Mouse (Mus musculus) CH12.LX (cell line): ENCODE results near the gene Frem2.

Source experiments
- CTCF ChIP-seq, 2 experiments: IDR thresholded peaks in 1 of 2; conservative IDR thresholded peaks in 1 of 2; 2 replicates each; pipeline ENCODE4 v1.5.1; 2011 to 2012; ENCODE audit warnings: low read depth in 2 of 2, low read length in 2 of 2, improper control_type of control experiment in 1 of 2, inconsistent platforms in 1 of 2, mild to moderate bottlenecking in 1 of 2, moderate library complexity in 1 of 2
- EP300 ChIP-seq: IDR thresholded peaks from 2 replicates; pipeline ENCODE4 v1.6.1; 2011; ENCODE audit warnings: low read length, improper control_type of control experiment
- GABPA ChIP-seq: IDR thresholded peaks from 2 replicates; pipeline ENCODE4 v1.6.1; 2012; ENCODE audit warnings: low read depth, low read length, improper control_type of control experiment, inconsistent platforms; ENCODE audit not compliant: insufficient replicate concordance
- MAFK ChIP-seq: IDR thresholded peaks from 2 replicates; pipeline ENCODE4 v1.6.1; 2011; ENCODE audit warnings: low read length, improper control_type of control experiment; ENCODE audit not compliant: insufficient replicate concordance
- POLR2A ChIP-seq: IDR thresholded peaks from 2 replicates; pipeline ENCODE4 v1.6.1; 2011; ENCODE audit warnings: low read depth, mild to moderate bottlenecking, improper control_type of control experiment, low read length
- SMC3 ChIP-seq: IDR thresholded peaks from 2 replicates; pipeline ENCODE4 v1.6.1; 2011; ENCODE audit warnings: low read depth, low read length, improper control_type of control experiment
- ZMIZ1 ChIP-seq: IDR thresholded peaks from 2 replicates; pipeline ENCODE4 v1.6.1; 2012; ENCODE audit warnings: low read depth, mild to moderate bottlenecking, inconsistent platforms, low read length, improper control_type of control experiment

DNA sequence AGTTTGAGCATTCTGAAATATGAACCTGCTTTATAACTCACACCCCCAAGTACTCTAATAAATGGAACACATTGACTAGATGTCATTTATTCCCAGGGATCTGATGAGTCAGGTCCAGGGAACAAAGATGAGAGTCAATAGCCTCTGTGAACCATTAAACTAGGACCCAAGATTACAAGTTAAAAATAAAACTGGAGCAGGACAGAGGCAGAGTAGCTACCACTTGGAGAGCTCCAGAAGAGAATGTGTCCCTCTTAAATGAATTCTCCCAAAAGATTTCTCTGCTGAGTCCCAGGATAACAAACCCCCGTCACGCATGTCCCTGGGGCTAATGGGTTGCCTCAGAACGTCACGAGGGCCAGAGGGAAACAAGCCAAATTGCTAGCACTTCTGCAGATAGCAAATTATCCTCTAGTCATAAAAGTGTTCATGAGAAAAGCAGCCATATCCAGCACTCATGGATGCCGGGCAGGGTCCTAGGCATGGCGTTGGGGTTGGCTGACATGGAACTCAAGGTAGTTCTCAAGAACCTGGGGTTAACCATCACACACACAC lies 158.7 kb downstream of the Frem2 start:
- TF ChIP-seq MAFK (no peak), EP300 (no peak), CTCF (conservative IDR thresholded peaks at IDR 0.05 in 1 of 2, IDR thresholded peaks at IDR 0.05 in 1 of 2; ENCODE audit: low read depth in 2 of 2, low read length in 2 of 2) (no peak), GABPA (no peak), ZMIZ1 (no peak), SMC3 (no peak), POLR2A (no peak)
